Mouse (Mus musculus) liver, postnatal 0 days (tissue): Measurements from ENCODE around the gene Ripk3.
A peak's percentile ranks its signal among the peaks of the same experiment; 100 is the strongest.

ENCODE experiments used
- CTCF ChIP-seq: sonication (generic); IDR thresholded peaks from 2 replicates; pipeline ENCODE4 v1.5.1; 2016; ENCODE audit warnings: antibody characterized with exemption, low read depth
- EP300 ChIP-seq: IDR thresholded peaks from 2 replicates; pipeline ENCODE4 v1.6.1; 2016; ENCODE audit warnings: antibody characterized with exemption, low read depth, mild to moderate bottlenecking

DNA sequence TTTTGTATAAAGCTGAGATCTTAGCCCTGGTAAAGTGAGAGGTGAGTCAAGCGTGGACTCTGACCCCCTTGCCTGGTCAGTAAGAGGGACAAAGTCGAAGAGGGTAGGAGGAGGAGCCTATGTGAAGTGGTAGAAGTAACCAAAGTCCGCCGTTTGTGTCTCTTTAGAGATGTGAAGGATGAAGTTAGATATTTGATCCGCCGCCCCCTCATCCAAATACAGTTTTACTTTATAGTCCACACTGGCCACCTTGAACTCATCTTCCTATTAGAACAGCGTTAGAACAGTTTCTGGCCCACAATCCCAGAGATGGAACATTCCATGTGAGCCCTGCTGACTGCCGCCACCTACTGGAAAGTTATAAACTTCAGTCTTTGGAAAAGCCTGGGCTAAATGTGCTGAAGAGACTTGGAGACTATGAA lies 30.3 kb downstream of the Ripk3 start, which contains the start of gene Cideb:
- TF ChIP-seq CTCF (peak; percentile 82), EP300 (peak; percentile 66)
